Mouse (Mus musculus) embryonic fibroblast, embryonic 13.5 days (primary cell): ENCODE measurements around the gene Lfng.

Experiments
- CTCF ChIP-seq: IDR thresholded peaks from 2 replicates; pipeline ENCODE4 v1.5.1; 2011; ENCODE audit warnings: mild to moderate bottlenecking, control low read depth, low read length, moderate library complexity, borderline replicate concordance; ENCODE audit not compliant: insufficient read depth
- POLR2A ChIP-seq: IDR thresholded peaks from 2 replicates; pipeline ENCODE4 v1.6.1; 2011; ENCODE audit warnings: low read depth, mild to moderate bottlenecking, control low read depth, low read length, moderate library complexity

GRCm38 (mm10) chr5:140567321-140567720, 39.8 kb upstream of the Lfng start:
- TF ChIP-seq CTCF (no peak), POLR2A (no peak)
